Mouse (Mus musculus): ENCODE measurements around the gene Nop9.

DNA sequence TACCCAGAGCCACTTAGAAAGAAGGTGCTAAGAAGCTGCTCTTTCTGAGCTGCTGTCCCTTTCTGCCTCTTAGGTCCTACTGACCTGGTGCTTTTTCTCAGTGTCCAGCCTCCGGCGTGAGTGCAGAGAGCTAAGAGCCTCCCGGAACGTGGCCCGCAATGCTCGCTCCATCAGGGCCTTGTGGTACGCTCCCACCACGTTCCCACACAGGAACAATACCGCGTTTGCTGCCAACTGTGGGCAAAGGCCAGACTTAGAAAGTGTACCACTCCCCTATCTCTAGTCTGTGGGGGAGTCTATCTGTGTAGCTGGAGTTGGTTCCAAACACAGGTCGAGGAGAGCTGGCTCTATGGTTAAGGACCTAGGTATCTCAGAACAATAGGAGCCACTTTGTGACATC, 35.2 kb downstream of the Nop9 start:
- TF ChIP-seq CTCF (IDR thresholded peaks at IDR 0.05; ENCODE audit: insufficient read depth, low read length) (no peak), POLR2A (IDR thresholded peaks at IDR 0.05; ENCODE audit: borderline replicate concordance, extremely low read depth, low read depth, low read length) (no peak)
